Comparison of ENCODE assay signal across 9 mouse cellular contexts in genomic region chr2:154300496-154300895, GRCm38 (mm10). TPM values are rescaled to one million over a fixed set of nuclear protein-coding genes. Genes with fewer than 3 reads are reported as not detected.
DNase-seq lines count a peak whose midpoint lies in the region; ATAC-seq lines count a peak whose summit lies in the region.
"Had no signal": no experiment of that assay in that cellular context is flagged by ENCODE, and none has a peak within 500 bp of the region (broad histone marks: within the 10 kb centered on the region; RNA-seq: fewer than 3 reads in every experiment).

No protein-coding gene starts in this region.

- H3K4me2 ChIP-seq in forebrain, embryonic 15.5 days (replicated peaks), result no peak overlapping the region
- H3K4me2 ChIP-seq in intestine, embryonic 16.5 days (ENCODE audit: low read depth, low read length), result no peak overlapping the region
- no peak overlapping the region for H3K4me2 ChIP-seq in midbrain, embryonic 13.5 days (replicated peaks)

- H3K4me1 ChIP-seq in forebrain, embryonic 15.5 days, result no peaks in the 10 kb centered on the region
- no peaks in the 10 kb centered on the region for H3K4me1 ChIP-seq in intestine, embryonic 16.5 days (ENCODE audit: control insufficient read depth, insufficient read depth, low read length)
- no peaks in the 10 kb centered on the region for H3K4me1 ChIP-seq in midbrain, embryonic 13.5 days (replicated peaks)

- no peaks in the 10 kb centered on the region for H3K36me3 ChIP-seq in forebrain, embryonic 15.5 days
- no peaks in the 10 kb centered on the region for H3K36me3 ChIP-seq in intestine, embryonic 16.5 days (ENCODE audit: control insufficient read depth, insufficient read depth, low read length)
- no peaks in the 10 kb centered on the region for H3K36me3 ChIP-seq in midbrain, embryonic 13.5 days

- H3K9me3 ChIP-seq in forebrain, embryonic 15.5 days, result no peaks in the 10 kb centered on the region
- H3K9me3 ChIP-seq in intestine, embryonic 16.5 days (ENCODE audit: control insufficient read depth, low read length), result no peaks in the 10 kb centered on the region
- H3K9me3 ChIP-seq in midbrain, embryonic 13.5 days, result no peaks in the 10 kb centered on the region

- 7% methylated on average over 1 of the region's 1 CpGs for WGBS in forebrain, embryonic 15.5 days
- 12% methylated on average over 1 of the region's 1 CpGs for WGBS in intestine, embryonic 16.5 days
- WGBS in midbrain, embryonic 13.5 days, result 5% methylated on average over 1 of the region's 1 CpGs

- 0 out of 2 replicates have a peak, but pooled peaks have one; percentile 29 for ATAC-seq in forebrain, embryonic 15.5 days (replicated peaks)
- ATAC-seq in intestine, embryonic 16.5 days, result peak; percentile 55
- 0 out of 2 replicates have a peak, but pooled peaks have one; percentile 9 for ATAC-seq in midbrain, embryonic 13.5 days

- no peaks in the 10 kb centered on the region for H3K27me3 ChIP-seq in forebrain, embryonic 15.5 days
- no peaks in the 10 kb centered on the region for H3K27me3 ChIP-seq in intestine, embryonic 16.5 days (replicated peaks; ENCODE audit: control insufficient read depth, insufficient read depth, low read length)
- no peaks in the 10 kb centered on the region for H3K27me3 ChIP-seq in midbrain, embryonic 13.5 days

- H3K27ac ChIP-seq in forebrain, embryonic 15.5 days (replicated peaks), result no peak overlapping the region
- H3K27ac ChIP-seq in intestine, embryonic 16.5 days (ENCODE audit: low read length), result no peak overlapping the region
- H3K27ac ChIP-seq in midbrain, embryonic 13.5 days, result no peak overlapping the region

- H3K4me3 ChIP-seq in forebrain, embryonic 15.5 days, result no peak overlapping the region
- H3K4me3 ChIP-seq in intestine, embryonic 16.5 days (ENCODE audit: low read length), result no peak overlapping the region
- no peak overlapping the region for H3K4me3 ChIP-seq in midbrain, embryonic 13.5 days (replicated peaks)
- H3K4me3 ChIP-seq: erythroblast, embryonic 14.5 days had no signal

- DNase-seq in ovary, adult 18-20 months (ENCODE audit: low spot score), result peak; percentile 37
- DNase-seq in ovary, postnatal 10 days (ENCODE audit: low spot score), result no peak
- peak; percentile 10 for DNase-seq in cerebellum, adult 11-12 months
- DNase-seq in left cerebral cortex, postnatal 36 days (ENCODE audit: low spot score in 2 of 2), result peak; percentile 19 to 29
- DNase-seq in spleen, postnatal 4 days (ENCODE audit: low spot score in 2 of 2), result peak; percentile 74 to 92

- intact Hi-C loops in left cerebral cortex, postnatal 36 days (cut with DNase I), result no loop called here

- no peak overlapping the region for H3K9ac ChIP-seq in forebrain, embryonic 15.5 days (replicated peaks)
- H3K9ac ChIP-seq in intestine, embryonic 16.5 days (ENCODE audit: low read depth, low read length), result no peak overlapping the region
- H3K9ac ChIP-seq in midbrain, embryonic 13.5 days (replicated peaks), result no peak overlapping the region

RNA-seq across cellular contexts. Expression of gene Bpifb9b, which starts 6.5 kb away (rescaled TPM):
- polyA plus RNA-seq in forebrain, embryonic 15.5 days (2015; fragmentation: Nextera tagmentation; extraction: Ambion mirVana), result not detected in 2 replicates
- polyA plus RNA-seq in intestine, embryonic 16.5 days (2015; fragmentation: Nextera tagmentation; extraction: Ambion mirVana), result not detected in 2 replicates
- not detected for total RNA-seq in left cerebral cortex, postnatal 36 days (2021)
- not detected in 2 replicates for polyA plus RNA-seq in midbrain, embryonic 13.5 days (2015; fragmentation: Nextera tagmentation; extraction: Ambion mirVana)
- polyA plus RNA-seq: erythroblast, embryonic 14.5 days had no signal

RNA-seq across cellular contexts. Expression of gene Bpifb9a, which starts 42.8 kb away (rescaled TPM):
- not detected in 2 replicates for polyA plus RNA-seq in forebrain, embryonic 15.5 days (2015; fragmentation: Nextera tagmentation; extraction: Ambion mirVana)
- not detected in 2 replicates for polyA plus RNA-seq in intestine, embryonic 16.5 days (2015; fragmentation: Nextera tagmentation; extraction: Ambion mirVana)
- total RNA-seq in left cerebral cortex, postnatal 36 days (2021), result not detected
- not detected in 2 replicates for polyA plus RNA-seq in midbrain, embryonic 13.5 days (2015; fragmentation: Nextera tagmentation; extraction: Ambion mirVana)
- polyA plus RNA-seq: erythroblast, embryonic 14.5 days had no signal
